ENCODE assay signal across 8 mouse cellular contexts in genomic region chr1:180725704-180726179, GRCm38 (mm10). TPM values are rescaled to one million over a fixed set of nuclear protein-coding genes. Genes with fewer than 3 reads are reported as not detected.
A peak's percentile ranks its signal among the peaks of the same experiment; 100 is the strongest.
DNase-seq lines count a peak whose midpoint lies in the region; ATAC-seq and TF ChIP-seq lines count a peak whose summit lies in the region.

Acbd3 (plus strand) TSS chr1:180726043.

- H3K4me2 ChIP-seq in lung, postnatal 0 days (replicated peaks; ENCODE audit: low read depth, low read length), result peak within 1 kb of the TSS; percentile 86

- peak; percentile 74 for DNase-seq in MEL-GATA-1-ER (ENCODE audit: extremely low read depth, low read depth)
- peak; percentile 84 for DNase-seq in cerebellum, adult 8-10 months
- peak; percentile 94 for DNase-seq in hindbrain, embryonic 10.5 days (ENCODE audit: low spot score)
- peak; percentile 91 for DNase-seq in layer of hippocampus, adult 9-11 months
- peak; percentile 96 for DNase-seq in lung, postnatal 0 days (ENCODE audit: low spot score)
- peak; percentile 89 for DNase-seq in ovary, postnatal 14 days (ENCODE audit: low spot score)
- DNase-seq in thymus, postnatal 14 days, result peak; percentile 97

- under 1% methylated on average over 52 of the region's 52 CpGs for WGBS in hindbrain, embryonic 10.5 days
- under 1% methylated on average over 48 of the region's 52 CpGs for WGBS in lung, postnatal 0 days

- peak; percentile 97 for ATAC-seq in frontal cortex, adult (ENCODE audit: low TSS enrichment)
- ATAC-seq in lung, postnatal 0 days, result peak; percentile 97

- peak within 1 kb of the TSS; percentile 86 for H3K9ac ChIP-seq in lung, postnatal 0 days (replicated peaks; ENCODE audit: low read depth)

- H3K9me3 ChIP-seq in hindbrain, embryonic 10.5 days, result no peaks in the 10 kb centered on the region
- no peaks in the 10 kb centered on the region for H3K9me3 ChIP-seq in lung, postnatal 0 days (ENCODE audit: low read length)

- peak within 1 kb of the TSS; percentile 96 for H3K4me3 ChIP-seq in hindbrain, embryonic 10.5 days
- H3K4me3 ChIP-seq in lung, postnatal 0 days (ENCODE audit: low read depth, low read length), result peak within 1 kb of the TSS; percentile 96

- no peaks in the 10 kb centered on the region for H3K36me3 ChIP-seq in hindbrain, embryonic 10.5 days
- no peaks in the 10 kb centered on the region for H3K36me3 ChIP-seq in lung, postnatal 0 days (ENCODE audit: insufficient read depth, low read length)

- H3K27me3 ChIP-seq in hindbrain, embryonic 10.5 days (ENCODE audit: insufficient read depth, poor library complexity, severe bottlenecking), result no peaks in the 10 kb centered on the region
- no peaks in the 10 kb centered on the region for H3K27me3 ChIP-seq in lung, postnatal 0 days (replicated peaks; ENCODE audit: insufficient read depth, low read length)

- H3K4me1 ChIP-seq in hindbrain, embryonic 10.5 days (replicated peaks), result peaks cover 29% of the 10 kb centered on the region
- H3K4me1 ChIP-seq in lung, postnatal 0 days (ENCODE audit: insufficient read depth, low read depth, low read length), result peaks cover 12% of the 10 kb centered on the region

- H3K27ac ChIP-seq in hindbrain, embryonic 10.5 days, result peak within 1 kb of the TSS; percentile 98
- peak within 1 kb of the TSS; percentile 95 for H3K27ac ChIP-seq in lung, postnatal 0 days (ENCODE audit: low read length)

- peak; percentile 27; the same call in 1 of the 2 replicates for TF ChIP-seq CTCF in lung, postnatal 0 days (IDR thresholded peaks at IDR 0.05)

- no peak for TF ChIP-seq EP300 in lung, postnatal 0 days (IDR thresholded peaks at IDR 0.05)

RNA-seq across cellular contexts. Expression of gene Acbd3, which starts in this region (rescaled TPM):
- 15.1 and 16.5 TPM in 2 replicates for polyA plus RNA-seq in hindbrain, embryonic 10.5 days (2016; fragmentation: Nextera tagmentation; extraction: Ambion mirVana)
- polyA plus RNA-seq in lung, postnatal 0 days (2015; fragmentation: Nextera tagmentation; extraction: Ambion mirVana), result 17.0 and 18.5 TPM in 2 replicates

Comparison
In these comparisons a context has a peak if more than half of its experiments do, and no peak if none do; other contexts are left out.
1. Peak in every context shown above with its lines: DNase-seq, ATAC-seq, H3K4me3 ChIP-seq and H3K27ac ChIP-seq.